Mouse (Mus musculus) embryonic facial prominence, embryonic 14.5 days (tissue): ENCODE measurements around the gene Zfp772. TPM values are rescaled to one million over a fixed set of nuclear protein-coding genes. Genes with fewer than 3 reads are reported as not detected.

Experiments
- polyA plus RNA-seq: library from polyadenylated mRNA; unstranded; fragments of >200 nt; fragmentation: Nextera tagmentation; extraction: Ambion mirVana; gene quantifications from 2 replicates; pipeline ENCODE4 v1.2.1, GENCODE M21; 2014

The Zfp772 gene
- polyA plus RNA-seq, 1 experiment from 2014 or later: 7.2 TPM

Other genes with a start within 250 kb of the Zfp772 start
- gene Aurkc, start 214.7 kb downstream of the Zfp772 start, polyA plus RNA-seq: not detected in 2 replicates
- 11.5 and 13.5 TPM in 2 replicates for gene Zfp954, start 88.5 kb downstream of the Zfp772 start, polyA plus RNA-seq
- 0.85 and 1.1 TPM in 2 replicates for gene Zfp773, start 73.2 kb downstream of the Zfp772 start, polyA plus RNA-seq
- gene Zfp418, start 38.7 kb downstream of the Zfp772 start, polyA plus RNA-seq: 2.8 TPM in 2 replicates
- gene Vmn2r29, start 37.3 kb upstream of the Zfp772 start, polyA plus RNA-seq: 0.97 and 1.1 TPM in 2 replicates
- 3.7 and 5.0 TPM in 2 replicates for gene Gm45844, start 68.3 kb upstream of the Zfp772 start, polyA plus RNA-seq
- 49.5 and 50.7 TPM in 2 replicates for gene Clcn4, start 90.9 kb upstream of the Zfp772 start, polyA plus RNA-seq
- not detected in 2 replicates for gene Vmn2r30, start 127.6 kb upstream of the Zfp772 start, polyA plus RNA-seq
- not detected in 2 replicates for gene Gm45783, start 164.6 kb upstream of the Zfp772 start, polyA plus RNA-seq
- gene Vmn2r31, start 189.7 kb upstream of the Zfp772 start, polyA plus RNA-seq: not detected in 2 replicates